8 mouse cellular contexts compared by ENCODE assay signal in genomic region chr6:29718894-29719329, GRCm38 (mm10). TPM values are rescaled to one million over a fixed set of nuclear protein-coding genes. Genes with fewer than 3 reads are reported as not detected.
A peak's percentile ranks its signal among the peaks of the same experiment; 100 is the strongest.
DNase-seq lines count a peak whose midpoint lies in the region; ATAC-seq and TF ChIP-seq lines count a peak whose summit lies in the region.

No protein-coding gene starts in this region.

- peak overlapping the region; percentile 49 for H3K4me2 ChIP-seq in forebrain, embryonic 14.5 days (ENCODE audit: low read length)
- peak overlapping the region; percentile 83 for H3K4me2 ChIP-seq in heart, embryonic 16.5 days (ENCODE audit: low read depth, low read length)
- H3K4me2 ChIP-seq in lung, postnatal 0 days (replicated peaks; ENCODE audit: low read depth, low read length), result peak overlapping the region; percentile 60

- in situ Hi-C loops in ES-E14 (cut with MboI; ENCODE audit: low sequenced_read_pairs in 2 of 2, unreplicated experiment in 2 of 2), result no loop called here

- ATAC-seq in forebrain, embryonic 14.5 days, result peak; percentile 85
- ATAC-seq in heart, embryonic 16.5 days (replicated peaks; ENCODE audit: extremely low read depth, insufficient read depth, low FRiP score), result peak; percentile 69
- ATAC-seq in lung, postnatal 0 days, result peak; percentile 61

- H3K9ac ChIP-seq in ES-E14 (ENCODE audit: insufficient read depth, low read depth, low read length, poor library complexity, severe bottlenecking), result no peak overlapping the region
- H3K9ac ChIP-seq in forebrain, embryonic 14.5 days (ENCODE audit: low read length), result peak overlapping the region; percentile 59
- H3K9ac ChIP-seq in heart, embryonic 16.5 days (ENCODE audit: low read length), result peak overlapping the region; percentile 66
- H3K9ac ChIP-seq in lung, postnatal 0 days (replicated peaks; ENCODE audit: low read depth), result no peak overlapping the region

- H3K36me3 ChIP-seq in ES-E14 (ENCODE audit: control insufficient read depth, insufficient read depth, low read length, poor library complexity, severe bottlenecking), result no peaks in the 10 kb centered on the region
- no peaks in the 10 kb centered on the region for H3K36me3 ChIP-seq in forebrain, embryonic 14.5 days (ENCODE audit: control insufficient read depth, insufficient read depth, low read length)
- H3K36me3 ChIP-seq in heart, embryonic 16.5 days (ENCODE audit: control insufficient read depth, insufficient read depth), result no peaks in the 10 kb centered on the region
- no peaks in the 10 kb centered on the region for H3K36me3 ChIP-seq in lung, postnatal 0 days (ENCODE audit: insufficient read depth, low read length)

- WGBS in forebrain, embryonic 14.5 days, result 1% methylated on average over 15 of the region's 15 CpGs
- WGBS in heart, embryonic 16.5 days, result 4% methylated on average over 15 of the region's 15 CpGs
- 4% methylated on average over 14 of the region's 15 CpGs for WGBS in lung, postnatal 0 days

- no peaks in the 10 kb centered on the region for H3K27me3 ChIP-seq in forebrain, embryonic 14.5 days (replicated peaks; ENCODE audit: control insufficient read depth, insufficient read depth, low read length)
- H3K27me3 ChIP-seq in heart, embryonic 16.5 days (ENCODE audit: control insufficient read depth, insufficient read depth, low read length), result no peaks in the 10 kb centered on the region; the same call in 1 of the 2 replicates
- peaks cover 3% of the 10 kb centered on the region; the same call in 1 of the 2 replicates for H3K27me3 ChIP-seq in lung, postnatal 0 days (replicated peaks; ENCODE audit: insufficient read depth, low read length)

- peak overlapping the region; percentile 7 to 63; a peak in 3 of 4 replicates for H3K4me3 ChIP-seq in ES-E14 (ENCODE audit: insufficient read depth in 1 of 2, low read depth in 1 of 2, low read length in 2 of 2, poor library complexity in 1 of 2, severe bottlenecking in 1 of 2)
- H3K4me3 ChIP-seq in forebrain, embryonic 14.5 days (ENCODE audit: low read depth, low read length), result peak overlapping the region; percentile 27
- H3K4me3 ChIP-seq in heart, embryonic 16.5 days (ENCODE audit: low read length), result peak overlapping the region; percentile 59
- peak overlapping the region; percentile 34 for H3K4me3 ChIP-seq in lung, postnatal 0 days (ENCODE audit: low read depth, low read length)

- no peak for TF ChIP-seq CTCF in lung, postnatal 0 days (IDR thresholded peaks at IDR 0.05)

- peak; percentile 37 for DNase-seq in ES-E14 (ENCODE audit: low read depth, low spot score)
- DNase-seq in cerebellum, adult 11-12 months, result peak; percentile 79
- DNase-seq in forebrain, embryonic 14.5 days (ENCODE audit: low spot score), result peak; percentile 69
- DNase-seq in left cerebral cortex, adult 11 months (ENCODE audit: low spot score), result peak; percentile 56
- DNase-seq in lung, postnatal 0 days (ENCODE audit: low spot score), result peak; percentile 43
- peak; percentile 79 for DNase-seq in retina, postnatal 1 day
- DNase-seq in natural killer cell, adult 2 months (ENCODE audit: low spot score in 2 of 2), result no peak

- no peak for TF ChIP-seq EP300 in lung, postnatal 0 days (IDR thresholded peaks at IDR 0.05)

- H3K9me3 ChIP-seq in ES-E14 (ENCODE audit: control insufficient read depth, insufficient read depth, low read depth, low read length), result no peaks in the 10 kb centered on the region
- no peaks in the 10 kb centered on the region for H3K9me3 ChIP-seq in forebrain, embryonic 14.5 days (replicated peaks; ENCODE audit: control insufficient read depth, low read length)
- no peaks in the 10 kb centered on the region for H3K9me3 ChIP-seq in heart, embryonic 16.5 days (replicated peaks; ENCODE audit: control insufficient read depth, low read length)
- no peaks in the 10 kb centered on the region for H3K9me3 ChIP-seq in lung, postnatal 0 days (ENCODE audit: low read length)

- no peak overlapping the region for H3K27ac ChIP-seq in ES-E14 (ENCODE audit: insufficient read depth, low read depth, low read length, poor library complexity, severe bottlenecking)
- H3K27ac ChIP-seq in forebrain, embryonic 14.5 days (ENCODE audit: low read depth, low read length), result no peak overlapping the region
- H3K27ac ChIP-seq in heart, embryonic 16.5 days (ENCODE audit: low read length), result no peak overlapping the region
- no peak overlapping the region for H3K27ac ChIP-seq in lung, postnatal 0 days (ENCODE audit: low read length)

- H3K4me1 ChIP-seq in ES-E14 (ENCODE audit: control insufficient read depth in 2 of 2, insufficient read depth in 2 of 2, low read length in 2 of 2, poor library complexity in 1 of 2), result peaks cover 1 to 5% of the 10 kb centered on the region in 2 experiments; a peak in 2 of 4 replicates
- peaks cover 19% of the 10 kb centered on the region for H3K4me1 ChIP-seq in forebrain, embryonic 14.5 days (ENCODE audit: control insufficient read depth, insufficient read depth, low read length)
- H3K4me1 ChIP-seq in heart, embryonic 16.5 days (ENCODE audit: control insufficient read depth, insufficient read depth, low read length), result peaks cover 16% of the 10 kb centered on the region; the same call in 1 of the 2 replicates
- no peaks in the 10 kb centered on the region; the same call in 1 of the 2 replicates for H3K4me1 ChIP-seq in lung, postnatal 0 days (ENCODE audit: insufficient read depth, low read depth, low read length)

TF ChIP-seq in ES-E14, 5 proteins besides CTCF, POLR2A, EP300 and RAD21:
- TF ChIP-seq ZC3H11A (IDR thresholded peaks at IDR 0.05; ENCODE audit: borderline replicate concordance, low read depth, low read length), result no peak
- no peak for TF ChIP-seq ZNF384 (IDR thresholded peaks at IDR 0.05; ENCODE audit: low read depth, low read length)
- no peak for TF ChIP-seq HCFC1 (IDR thresholded peaks at IDR 0.05; ENCODE audit: borderline replicate concordance, insufficient read depth, low read length)
- TF ChIP-seq MAFK (IDR thresholded peaks at IDR 0.05; ENCODE audit: insufficient read depth, low read depth, low read length), result no peak
- no peak for TF ChIP-seq CHD2 (IDR thresholded peaks at IDR 0.05; ENCODE audit: low read depth, low read length)
TF ChIP-seq in ES-E14: peak in this region for 0.

RNA-seq across cellular contexts. Expression of gene Smo, which starts 16.4 kb away (rescaled TPM):
- 25.7 and 27.3 TPM in 2 replicates for total RNA-seq in ES-E14 (2012; rRNA removed)
- 9.7 and 10.4 TPM in 2 replicates for polyA plus RNA-seq in forebrain, embryonic 14.5 days (2014; fragmentation: Nextera tagmentation; extraction: Ambion mirVana)
- polyA plus RNA-seq in heart, embryonic 16.5 days (2015; fragmentation: Nextera tagmentation; extraction: Ambion mirVana), result 15.8 and 16.4 TPM in 2 replicates
- polyA plus RNA-seq in lung, postnatal 0 days (2015; fragmentation: Nextera tagmentation; extraction: Ambion mirVana), result 8.8 and 10.9 TPM in 2 replicates

RNA-seq across cellular contexts. Expression of gene Tspan33, which starts 24.9 kb away (rescaled TPM):
- total RNA-seq in ES-E14 (2012; rRNA removed), result 5.7 and 7.9 TPM in 2 replicates
- polyA plus RNA-seq in forebrain, embryonic 14.5 days (2014; fragmentation: Nextera tagmentation; extraction: Ambion mirVana), result 2.2 TPM in 2 replicates
- polyA plus RNA-seq in heart, embryonic 16.5 days (2015; fragmentation: Nextera tagmentation; extraction: Ambion mirVana), result 2.8 and 3.3 TPM in 2 replicates
- polyA plus RNA-seq in lung, postnatal 0 days (2015; fragmentation: Nextera tagmentation; extraction: Ambion mirVana), result 3.9 and 4.0 TPM in 2 replicates

RNA-seq across cellular contexts. Expression of gene Ahcyl2, which starts 48.9 kb away (rescaled TPM):
- 15.3 and 17.5 TPM in 2 replicates for total RNA-seq in ES-E14 (2012; rRNA removed)
- polyA plus RNA-seq in forebrain, embryonic 14.5 days (2014; fragmentation: Nextera tagmentation; extraction: Ambion mirVana), result 8.6 and 11.5 TPM in 2 replicates
- 6.7 and 7.8 TPM in 2 replicates for polyA plus RNA-seq in heart, embryonic 16.5 days (2015; fragmentation: Nextera tagmentation; extraction: Ambion mirVana)
- 11.8 and 17.1 TPM in 2 replicates for polyA plus RNA-seq in lung, postnatal 0 days (2015; fragmentation: Nextera tagmentation; extraction: Ambion mirVana)

Comparison
In these comparisons a context has a peak if more than half of its experiments do, and no peak if none do; other contexts are left out.
1. DNase-seq: peak in ES-E14 (single experiment), cerebellum, adult 11-12 months (single experiment), forebrain, embryonic 14.5 days (single experiment), left cerebral cortex, adult 11 months (single experiment), lung, postnatal 0 days (single experiment) and retina, postnatal 1 day (single experiment); none in natural killer cell, adult 2 months (0 of 2).
2. H3K9ac ChIP-seq: peak in forebrain, embryonic 14.5 days (single experiment) and heart, embryonic 16.5 days (single experiment); none in ES-E14 (single experiment) and lung, postnatal 0 days (single experiment).
3. Peak in every context shown above with its lines, with median percentiles within 50 percentile points of each other: H3K4me3 ChIP-seq, ATAC-seq and H3K4me2 ChIP-seq.